Mouse (Mus musculus): ENCODE results near the gene Sox14. TPM values are rescaled to one million over a fixed set of nuclear protein-coding genes. Genes with fewer than 3 reads are reported as not detected.

The Sox14 gene
- polyA plus RNA-seq, 1 experiment = not detected

DNA sequence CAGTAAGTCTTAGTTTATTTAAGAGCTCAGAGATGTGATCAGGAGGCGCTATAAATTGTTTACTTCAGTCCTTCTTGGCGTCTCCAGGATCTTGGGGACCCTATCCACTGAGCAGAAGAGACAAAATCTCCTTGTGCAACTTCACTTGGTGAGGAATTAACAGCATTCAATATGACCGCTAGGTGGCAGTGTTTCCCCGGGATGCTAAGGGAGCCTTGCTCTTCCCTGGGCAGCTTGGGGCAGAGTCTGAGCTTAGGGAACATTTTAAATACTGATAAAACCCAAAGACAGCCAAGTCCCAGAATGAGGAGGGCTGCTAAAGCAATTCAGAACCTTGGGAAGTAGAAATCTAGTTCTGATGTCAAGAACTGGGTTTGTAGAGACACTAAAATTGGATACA is 29.1 kb downstream of the Sox14 start:
- DNase-seq = peak; percentile 56
- no peaks in the 10 kb centered on the region for H3K4me1 ChIP-seq (ENCODE audit: control insufficient read depth, insufficient read depth, low read length)
- no peaks in the 10 kb centered on the region for H3K36me3 ChIP-seq (ENCODE audit: control insufficient read depth, insufficient read depth, low read length)
- no peak overlapping the region for H3K27ac ChIP-seq (ENCODE audit: insufficient read depth, low read depth, low read length)
- TF ChIP-seq CTCF (conservative IDR thresholded peaks at IDR 0.05; ENCODE audit: insufficient read depth, insufficient read length, low read depth, low read length) (peak; percentile 84), POLR2A (IDR thresholded peaks at IDR 0.05; ENCODE audit: low read depth, low read length) (no peak)
- no peak overlapping the region for H3K4me3 ChIP-seq (ENCODE audit: insufficient read depth, low read depth, low read length)
- WGBS = 1% methylated on average over 4 of the region's 4 CpGs
- H3K27me3 ChIP-seq (replicated peaks; ENCODE audit: control insufficient read depth, insufficient read depth, low read length) = no peaks in the 10 kb centered on the region

DNA sequence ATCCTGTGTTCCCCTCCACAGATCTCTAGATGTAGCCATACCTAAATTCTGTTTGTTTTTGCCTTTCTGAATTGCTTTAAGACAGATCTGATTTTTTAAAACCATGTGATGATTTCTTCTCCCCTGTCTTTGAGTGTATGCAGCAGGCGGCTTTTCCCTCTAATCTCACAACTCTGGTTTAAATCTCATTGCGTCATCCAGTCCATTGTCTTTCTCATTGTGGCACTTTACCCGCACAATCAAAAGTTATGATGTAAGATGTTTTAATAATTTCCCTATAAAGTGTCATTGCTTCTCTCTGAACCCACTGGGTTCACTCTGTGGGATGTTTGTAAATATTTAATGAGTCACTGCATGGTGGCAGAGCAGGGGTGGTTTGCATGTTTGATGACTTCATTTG is 36.6 kb downstream of the Sox14 start:
- WGBS = 96% methylated on average over 3 of the region's 3 CpGs
- H3K4me1 ChIP-seq (ENCODE audit: control insufficient read depth, insufficient read depth, low read length) = no peaks in the 10 kb centered on the region
- H3K27me3 ChIP-seq (replicated peaks; ENCODE audit: control insufficient read depth, insufficient read depth, low read length) = no peaks in the 10 kb centered on the region
- TF ChIP-seq POLR2A (IDR thresholded peaks at IDR 0.05; ENCODE audit: low read depth, low read length) = no peak
- no peak for TF ChIP-seq CTCF (conservative IDR thresholded peaks at IDR 0.05; ENCODE audit: insufficient read depth, insufficient read length, low read depth, low read length)
- H3K27ac ChIP-seq (ENCODE audit: insufficient read depth, low read depth, low read length) = no peak overlapping the region
- H3K4me3 ChIP-seq (ENCODE audit: insufficient read depth, low read depth, low read length) = no peak overlapping the region
- H3K36me3 ChIP-seq (ENCODE audit: control insufficient read depth, insufficient read depth, low read length) = no peaks in the 10 kb centered on the region
- no peak for DNase-seq

DNA sequence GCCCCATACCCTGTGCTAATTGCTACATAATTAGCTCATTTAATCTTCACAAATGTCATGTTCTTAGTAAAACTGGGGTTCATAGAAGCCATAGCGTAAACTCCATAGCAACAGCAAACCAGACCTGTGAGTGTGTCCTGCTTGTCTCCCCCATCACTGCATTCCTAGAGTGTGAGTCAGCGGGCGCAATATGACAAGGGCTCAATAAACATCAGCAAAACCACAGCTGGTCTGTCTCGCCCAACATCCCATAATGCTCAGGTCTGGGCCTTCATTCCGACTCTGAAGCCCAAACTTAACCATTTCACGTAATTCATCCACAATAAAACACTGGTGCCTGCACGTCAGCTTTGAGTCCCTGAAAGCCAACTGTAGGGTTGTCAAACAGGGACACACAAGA is 37.1 kb downstream of the Sox14 start:
- WGBS = 75% methylated on average over 7 of the region's 7 CpGs
- Histone ChIP-seq H3K27me3 (replicated peaks; ENCODE audit: control insufficient read depth, insufficient read depth, low read length) (no peaks in the 10 kb centered on the region), H3K4me1 (ENCODE audit: control insufficient read depth, insufficient read depth, low read length) (no peaks in the 10 kb centered on the region), H3K4me3 (ENCODE audit: insufficient read depth, low read depth, low read length) (no peak overlapping the region), H3K27ac (ENCODE audit: insufficient read depth, low read depth, low read length) (no peak overlapping the region), H3K36me3 (ENCODE audit: control insufficient read depth, insufficient read depth, low read length) (no peaks in the 10 kb centered on the region)
- DNase-seq = no peak
- TF ChIP-seq CTCF (conservative IDR thresholded peaks at IDR 0.05; ENCODE audit: insufficient read depth, insufficient read length, low read depth, low read length) = no peak

DNA sequence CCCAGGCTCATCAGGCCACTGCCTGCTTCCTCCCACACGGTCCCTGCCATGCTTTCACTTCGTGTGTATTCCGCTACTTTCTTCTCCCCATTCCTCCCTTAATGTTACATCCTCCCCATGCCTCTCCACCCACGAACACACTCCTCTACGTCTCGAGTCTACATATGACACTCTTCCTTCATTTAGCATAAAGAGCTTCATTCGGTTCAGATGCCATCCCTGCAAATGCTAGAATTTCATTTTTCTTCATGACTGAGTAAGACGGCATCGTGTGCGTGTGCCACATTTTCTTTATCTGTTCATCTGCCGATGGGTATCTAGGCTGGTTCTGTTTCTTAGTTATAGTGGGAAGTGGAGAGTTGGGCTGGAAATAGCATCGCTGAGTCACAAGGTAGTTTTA is 39.3 kb downstream of the Sox14 start:
- Histone ChIP-seq H3K27me3 (replicated peaks; ENCODE audit: control insufficient read depth, insufficient read depth, low read length) (no peaks in the 10 kb centered on the region), H3K36me3 (ENCODE audit: control insufficient read depth, insufficient read depth, low read length) (no peaks in the 10 kb centered on the region), H3K4me3 (ENCODE audit: insufficient read depth, low read depth, low read length) (no peak overlapping the region), H3K27ac (ENCODE audit: insufficient read depth, low read depth, low read length) (no peak overlapping the region), H3K4me1 (ENCODE audit: control insufficient read depth, insufficient read depth, low read length) (no peaks in the 10 kb centered on the region)
- TF ChIP-seq CTCF (conservative IDR thresholded peaks at IDR 0.05; ENCODE audit: insufficient read depth, insufficient read length, low read depth, low read length) (no peak), POLR2A (IDR thresholded peaks at IDR 0.05; ENCODE audit: low read depth, low read length) (no peak)
- no peak for DNase-seq
- 80% methylated on average over 12 of the region's 12 CpGs for WGBS

- TF ChIP-seq CTCF (conservative IDR thresholded peaks at IDR 0.05; ENCODE audit: insufficient read depth, insufficient read length, low read depth, low read length) = no peak
- no peak for TF ChIP-seq POLR2A (IDR thresholded peaks at IDR 0.05; ENCODE audit: low read depth, low read length)
- DNase-seq = no peak
Measured at GRCm38 (mm10) chr9:99835624-99836430, 40.1 kb downstream of the Sox14 start.

More at GRCm38 (mm10) chr9:99835624-99836430, 40.1 kb downstream of the Sox14 start:
- no peak overlapping the region for H3K27ac ChIP-seq (ENCODE audit: insufficient read depth, low read depth, low read length)
- H3K4me3 ChIP-seq (ENCODE audit: insufficient read depth, low read depth, low read length) = no peak overlapping the region
- no peaks in the 10 kb centered on the region for H3K36me3 ChIP-seq (ENCODE audit: control insufficient read depth, insufficient read depth, low read length)
- H3K4me1 ChIP-seq (ENCODE audit: control insufficient read depth, insufficient read depth, low read length) = no peaks in the 10 kb centered on the region
- H3K27me3 ChIP-seq (replicated peaks; ENCODE audit: control insufficient read depth, insufficient read depth, low read length) = no peaks in the 10 kb centered on the region
- WGBS = 51% methylated on average over 11 of the region's 11 CpGs

Other genes starting within 250 kb of the Sox14 start
- 6.8 and 7.2 TPM in 2 replicates for gene Dzip1l, start 246.7 kb downstream of the Sox14 start, polyA plus RNA-seq (2012; rRNA removed)
- gene Cldn18, start 158.9 kb downstream of the Sox14 start, polyA plus RNA-seq (2012; rRNA removed) = 0.08 and 0.11 TPM in 2 replicates